Mouse (Mus musculus): ENCODE measurements around the gene St14. TPM values are rescaled to one million over a fixed set of nuclear protein-coding genes. Genes with fewer than 3 reads are reported as not detected.
A peak's percentile ranks its signal among the peaks of the same experiment; 100 is the strongest.

Gene St14
- polyA plus RNA-seq, 1 experiment from 2014 or later = 11.3 TPM

GRCm38 (mm10) chr9:31118520-31119298, 12.9 kb downstream of the St14 start:
- no peak overlapping the region for H3K4me3 ChIP-seq
- 33% methylated on average over 11 of the region's 11 CpGs for WGBS
- H3K27ac ChIP-seq = no peak overlapping the region
- no peaks in the 10 kb centered on the region for H3K36me3 ChIP-seq
- no peaks in the 10 kb centered on the region for H3K27me3 ChIP-seq (ENCODE audit: low read depth, poor library complexity, severe bottlenecking)
- H3K9me3 ChIP-seq (replicated peaks) = no peaks in the 10 kb centered on the region
- H3K4me1 ChIP-seq = peaks cover 56% of the 10 kb centered on the region
- peak; percentile 67 for DNase-seq (ENCODE audit: low spot score)

GRCm38 (mm10) chr9:31117488-31117887, 14.2 kb downstream of the St14 start:
- H3K27ac ChIP-seq = no peak overlapping the region
- no peak for DNase-seq (ENCODE audit: low spot score)
- H3K4me1 ChIP-seq = peaks cover 52% of the 10 kb centered on the region
- no peaks in the 10 kb centered on the region for H3K9me3 ChIP-seq (replicated peaks)
- WGBS = 88% methylated on average over 6 of the region's 6 CpGs
- H3K27me3 ChIP-seq (ENCODE audit: low read depth, poor library complexity, severe bottlenecking) = no peaks in the 10 kb centered on the region
- H3K36me3 ChIP-seq = no peaks in the 10 kb centered on the region
- H3K4me3 ChIP-seq = no peak overlapping the region

- Histone ChIP-seq H3K27ac (no peak overlapping the region), H3K4me3 (no peak overlapping the region), H3K9me3 (replicated peaks) (no peaks in the 10 kb centered on the region), H3K4me1 (peaks cover 48% of the 10 kb centered on the region), H3K36me3 (no peaks in the 10 kb centered on the region), H3K27me3 (ENCODE audit: low read depth, poor library complexity, severe bottlenecking) (no peaks in the 10 kb centered on the region)
- no peak for DNase-seq (ENCODE audit: low spot score)
- whole genome bisulfite sequencing = 92% methylated on average over 11 of the region's 11 CpGs
Observed at GRCm38 (mm10) chr9:31117088-31117487, 14.6 kb downstream of the St14 start.

DNA sequence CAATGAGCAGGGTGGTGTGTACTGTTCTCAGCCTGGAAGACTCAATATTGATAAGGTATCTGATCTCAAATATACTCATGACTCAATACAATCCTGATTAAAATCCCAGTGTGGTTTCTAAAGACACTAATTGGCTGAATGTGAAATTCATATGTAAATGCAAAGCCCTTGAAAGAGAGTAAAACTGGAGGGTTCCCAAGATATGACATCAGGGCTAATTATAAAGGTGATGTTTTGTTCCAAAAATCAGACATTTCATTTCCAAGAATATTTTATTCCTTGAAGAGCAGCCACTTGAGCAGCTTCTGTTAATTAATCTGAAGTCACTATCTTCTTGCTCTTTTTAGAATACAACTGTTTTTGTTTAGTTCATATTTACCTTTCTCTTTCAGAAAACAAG, 16.1 kb downstream of the St14 start:
- H3K27me3 ChIP-seq (ENCODE audit: low read depth, poor library complexity, severe bottlenecking) = no peaks in the 10 kb centered on the region
- H3K4me3 ChIP-seq = no peak overlapping the region
- H3K9me3 ChIP-seq (replicated peaks) = no peaks in the 10 kb centered on the region
- no peak overlapping the region for H3K27ac ChIP-seq
- no peaks in the 10 kb centered on the region for H3K36me3 ChIP-seq
- DNase-seq (ENCODE audit: low spot score) = no peak
- H3K4me1 ChIP-seq = peaks cover 34% of the 10 kb centered on the region

DNA sequence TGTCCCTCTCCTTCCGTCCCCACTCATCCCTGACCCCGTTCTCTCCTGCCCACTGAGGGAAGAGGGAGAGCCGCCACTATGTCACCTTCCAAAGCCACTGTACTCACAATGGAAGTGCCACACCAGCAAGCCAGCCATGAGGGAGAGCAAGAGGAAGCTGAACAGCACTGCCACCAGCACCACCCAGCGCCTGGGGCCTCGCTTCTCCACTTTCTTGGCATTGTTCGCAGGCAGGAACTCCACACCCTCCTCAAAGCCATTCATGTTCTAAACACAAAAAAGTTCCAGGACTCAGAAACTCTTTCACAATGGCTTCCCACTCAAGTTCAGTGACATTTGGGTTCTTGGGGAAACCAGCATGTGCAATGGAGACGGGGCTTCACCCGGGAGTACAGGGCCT, 23.2 kb downstream of the St14 start:
- H3K4me3 ChIP-seq = no peak overlapping the region
- no peak overlapping the region for H3K27ac ChIP-seq
- no peaks in the 10 kb centered on the region for H3K27me3 ChIP-seq (ENCODE audit: low read depth, poor library complexity, severe bottlenecking)
- no peaks in the 10 kb centered on the region for H3K36me3 ChIP-seq
- WGBS = 96% methylated on average over 8 of the region's 8 CpGs
- H3K9me3 ChIP-seq (replicated peaks) = no peaks in the 10 kb centered on the region
- no peaks in the 10 kb centered on the region for H3K4me1 ChIP-seq
- no peak for DNase-seq (ENCODE audit: low spot score)

- no peaks in the 10 kb centered on the region for H3K27me3 ChIP-seq (ENCODE audit: low read depth, poor library complexity, severe bottlenecking)
- H3K4me1 ChIP-seq = no peaks in the 10 kb centered on the region
- WGBS = 80% methylated on average over 6 of the region's 6 CpGs
- H3K27ac ChIP-seq = no peak overlapping the region
- H3K36me3 ChIP-seq = no peaks in the 10 kb centered on the region
- no peaks in the 10 kb centered on the region for H3K9me3 ChIP-seq (replicated peaks)
- no peak for DNase-seq (ENCODE audit: low spot score)
- no peak overlapping the region for H3K4me3 ChIP-seq
Observed at GRCm38 (mm10) chr9:31098118-31098517, 33.5 kb downstream of the St14 start.

DNA sequence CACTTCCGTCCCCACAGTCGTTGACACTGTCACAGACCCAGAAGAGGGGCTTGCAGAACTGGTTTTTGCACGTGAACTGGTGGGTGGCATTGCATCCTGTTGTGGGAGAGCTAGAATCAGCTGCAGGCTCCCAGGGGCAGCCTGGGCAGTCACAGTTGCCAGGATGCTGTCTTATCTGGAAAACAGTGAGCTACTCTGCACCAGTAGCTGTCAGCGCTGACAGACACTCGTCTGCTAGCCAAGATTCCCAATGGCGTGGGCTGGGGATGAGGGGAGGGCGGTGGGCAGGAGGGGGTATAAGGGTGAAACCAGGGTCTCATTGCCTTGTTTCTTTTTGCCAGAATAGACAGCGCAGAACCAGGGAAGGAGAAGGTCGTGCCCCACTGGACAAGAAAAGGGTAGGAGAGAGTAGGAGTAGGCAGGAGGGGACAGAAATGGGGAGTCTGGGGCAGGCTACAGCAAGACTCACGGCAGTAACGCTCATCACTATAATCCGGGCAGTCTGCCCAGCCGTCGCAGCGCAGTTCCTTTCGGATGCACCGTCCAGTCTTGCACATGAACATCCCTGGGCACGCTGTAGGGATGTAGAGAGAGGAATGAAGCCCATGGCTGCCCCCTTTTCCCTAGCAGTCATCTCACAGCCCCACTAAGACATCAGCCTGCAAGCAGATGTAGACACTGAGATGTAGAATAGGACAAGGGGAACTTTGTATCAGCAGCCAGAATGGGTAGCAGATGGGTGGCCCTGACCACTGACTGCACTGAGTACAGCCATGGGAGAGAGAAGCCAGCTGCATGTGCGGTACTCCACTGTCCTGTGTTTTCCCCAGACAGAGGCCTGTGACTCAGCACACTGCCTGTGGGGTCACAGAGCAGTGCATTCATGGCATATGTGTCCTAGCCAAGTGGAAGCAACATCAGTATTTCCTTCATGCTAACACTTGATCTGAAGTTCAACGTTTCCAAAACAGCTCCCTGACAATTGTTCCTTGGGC, 34.3 kb downstream of the St14 start:
- Histone ChIP-seq H3K27ac (no peak overlapping the region), H3K27me3 (ENCODE audit: low read depth, poor library complexity, severe bottlenecking) (no peaks in the 10 kb centered on the region), H3K4me1 (no peaks in the 10 kb centered on the region), H3K36me3 (no peaks in the 10 kb centered on the region), H3K4me3 (no peak overlapping the region), H3K9me3 (replicated peaks) (no peaks in the 10 kb centered on the region)
- 91% methylated on average over 20 of the region's 20 CpGs for WGBS
- DNase-seq (ENCODE audit: low spot score) = no peak

DNA sequence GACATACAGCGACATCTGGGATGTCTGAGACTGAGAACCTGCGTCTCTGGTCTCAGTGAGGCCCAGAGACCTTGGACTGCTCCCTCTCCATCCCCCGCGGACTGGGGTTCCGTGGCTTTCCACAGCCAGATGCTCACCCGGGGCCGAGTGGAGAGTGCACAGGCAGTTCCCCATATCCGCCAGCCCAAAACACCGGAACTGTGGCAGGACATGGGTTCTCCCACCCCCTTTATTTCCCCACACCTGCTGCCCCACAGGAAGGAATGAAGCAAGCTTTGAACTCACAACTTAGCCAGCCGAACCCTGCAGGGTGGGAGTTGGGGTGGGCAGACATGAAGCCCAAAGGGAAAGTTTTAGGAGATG, 38.8 kb downstream of the St14 start:
- DNase-seq (ENCODE audit: low spot score) = peak; percentile 19
- Histone ChIP-seq H3K4me1 (no peaks in the 10 kb centered on the region), H3K9me3 (replicated peaks) (no peaks in the 10 kb centered on the region), H3K36me3 (no peaks in the 10 kb centered on the region), H3K27ac (no peak overlapping the region), H3K4me3 (no peak overlapping the region), H3K27me3 (ENCODE audit: low read depth, poor library complexity, severe bottlenecking) (0 out of 2 replicates have a peak, but pooled peaks cover 3% of the 10 kb centered on the region)
- 89% methylated on average over 10 of the region's 10 CpGs for WGBS

DNA sequence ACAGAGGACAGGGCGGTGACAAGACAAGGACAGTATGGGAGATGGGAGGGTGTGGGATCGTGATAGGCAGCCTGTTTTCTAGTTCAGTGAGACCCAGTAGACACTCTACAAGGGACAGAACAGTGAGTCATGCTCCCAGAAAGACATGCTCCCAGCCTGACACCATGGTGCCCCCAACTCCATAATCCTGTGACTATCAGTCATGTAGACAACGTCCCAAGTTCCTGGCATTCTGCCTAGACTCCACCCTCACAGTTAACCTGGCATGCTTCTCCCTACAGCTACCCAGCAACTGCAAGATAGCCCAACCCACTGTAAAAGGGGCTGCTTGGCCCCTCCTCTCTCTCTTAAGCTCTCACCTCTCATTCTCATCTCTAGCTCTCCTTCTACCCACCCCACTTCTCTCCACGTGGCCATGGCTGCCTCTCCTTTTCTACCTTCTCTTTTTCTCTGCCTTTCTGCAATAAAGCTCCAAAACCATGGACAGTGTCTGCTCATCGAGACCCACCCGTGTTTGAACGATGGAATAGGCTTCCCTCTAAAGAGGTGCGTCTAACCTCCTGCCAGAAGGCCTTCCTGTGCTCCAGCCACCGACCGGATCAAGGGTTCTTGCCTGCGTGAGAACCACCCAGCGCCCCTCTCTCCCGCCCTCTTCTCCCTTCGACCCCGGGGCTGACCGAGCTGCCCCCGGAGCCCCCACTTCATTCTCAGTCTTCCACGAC, 39.4 kb downstream of the St14 start:
- H3K27ac ChIP-seq = no peak overlapping the region
- 90% methylated on average over 18 of the region's 18 CpGs for WGBS

DNA sequence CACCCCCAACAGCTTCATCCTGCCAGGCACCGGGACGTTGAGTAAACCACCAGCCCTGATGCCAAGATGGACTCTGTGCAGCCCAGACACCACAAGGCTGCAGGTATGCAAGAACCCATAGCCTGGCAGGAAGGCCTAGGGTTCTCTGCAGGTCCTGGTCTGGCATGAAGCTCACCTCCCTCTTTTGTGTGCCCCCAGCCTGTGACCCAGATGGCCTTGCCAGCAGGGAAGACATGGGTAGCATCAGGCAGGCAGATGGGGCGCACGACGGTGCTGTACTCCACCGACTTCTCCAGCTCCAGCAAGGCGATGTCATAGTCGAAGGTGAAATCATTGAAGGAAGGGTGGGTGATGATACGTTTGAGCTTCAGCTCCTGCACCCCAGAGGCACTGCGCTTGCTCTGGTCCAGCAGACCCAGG, 40.5 kb downstream of the St14 start:
- Histone ChIP-seq H3K4me1 (peaks cover 2% of the 10 kb centered on the region; the same call in 1 of the 2 replicates), H3K27ac (no peak overlapping the region)
- no peak for DNase-seq (ENCODE audit: low spot score)

More for the DNA sequence above, 39.4 kb downstream of the St14 start:
- H3K4me1 ChIP-seq = no peaks in the 10 kb centered on the region
- no peaks in the 10 kb centered on the region for H3K9me3 ChIP-seq (replicated peaks)
- DNase-seq (ENCODE audit: low spot score) = peak; percentile 22
- no peak overlapping the region for H3K4me3 ChIP-seq
- no peaks in the 10 kb centered on the region for H3K36me3 ChIP-seq
- 0 out of 2 replicates have a peak, but pooled peaks cover 6% of the 10 kb centered on the region for H3K27me3 ChIP-seq (ENCODE audit: low read depth, poor library complexity, severe bottlenecking)

DNA sequence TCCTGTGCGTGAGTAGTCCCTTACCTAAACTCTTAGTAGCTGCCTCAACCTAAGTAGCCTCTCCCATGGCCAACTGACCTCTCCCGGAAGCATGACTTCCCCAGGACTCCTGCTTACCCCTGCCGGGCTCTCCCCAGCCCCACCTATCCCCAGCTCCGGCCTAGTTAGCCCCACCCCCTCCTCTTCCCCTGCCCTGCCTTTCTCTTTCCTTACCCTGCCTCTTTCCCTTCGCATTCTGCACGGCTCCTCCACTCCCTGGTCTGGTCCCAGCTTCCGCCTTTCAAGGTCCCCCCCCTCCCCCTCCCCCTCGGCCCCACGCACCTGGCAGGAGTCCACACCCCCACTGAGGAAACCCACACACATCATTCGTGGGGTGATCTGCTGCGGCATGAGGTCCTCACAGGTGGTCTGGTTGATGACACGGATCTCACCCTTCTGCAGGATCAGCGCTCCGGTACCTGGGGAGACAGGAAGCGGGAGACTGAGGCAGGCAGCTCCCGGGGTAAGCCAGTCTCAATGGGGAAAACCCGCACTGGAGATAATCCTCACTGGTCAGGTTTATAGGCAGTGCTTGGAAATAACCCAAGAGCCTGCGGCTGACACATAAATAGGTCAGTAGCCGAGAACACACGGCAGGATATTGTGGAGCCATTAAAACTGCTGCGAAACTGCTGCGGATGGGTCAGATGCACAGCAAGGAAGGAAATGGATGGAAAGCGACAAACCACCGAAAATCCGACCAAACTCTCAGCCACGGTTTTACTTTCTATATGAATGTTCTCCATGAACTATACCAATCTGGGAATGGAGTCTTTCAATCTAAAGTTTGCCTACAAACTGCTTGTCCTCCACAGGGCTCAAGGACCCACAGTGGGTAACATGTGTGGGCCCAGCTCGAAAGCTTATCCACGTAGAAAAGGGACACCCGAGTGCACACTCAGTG, 41.3 kb downstream of the St14 start:
- no peak overlapping the region for H3K4me3 ChIP-seq
- H3K36me3 ChIP-seq = no peaks in the 10 kb centered on the region
- peak; percentile 28 for DNase-seq (ENCODE audit: low spot score)

More for the DNA sequence above, 40.5 kb downstream of the St14 start:
- Histone ChIP-seq H3K36me3 (no peaks in the 10 kb centered on the region), H3K27me3 (ENCODE audit: low read depth, poor library complexity, severe bottlenecking) (0 out of 2 replicates have a peak, but pooled peaks cover 8% of the 10 kb centered on the region), H3K4me3 (no peak overlapping the region), H3K9me3 (replicated peaks) (no peaks in the 10 kb centered on the region)
- 95% methylated on average over 10 of the region's 10 CpGs for WGBS

More for the DNA sequence above, 41.3 kb downstream of the St14 start:
- Histone ChIP-seq H3K9me3 (replicated peaks) (no peaks in the 10 kb centered on the region), H3K27ac (no peak overlapping the region), H3K27me3 (ENCODE audit: low read depth, poor library complexity, severe bottlenecking) (0 out of 2 replicates have a peak, but pooled peaks cover 8% of the 10 kb centered on the region), H3K4me1 (peaks cover 4% of the 10 kb centered on the region; the same call in 1 of the 2 replicates)
- 84% methylated on average over 29 of the region's 29 CpGs for WGBS

Data from limb, embryonic 10.5 days (tissue).